Mouse (Mus musculus) cortical plate, adult 2 months (tissue): Measurements from ENCODE around the gene Cnr2.

Experiments
- CTCF ChIP-seq: fragments of 200-500 bp; IDR thresholded peaks from 2 replicates; pipeline ENCODE4 v1.5.1; 2011; ENCODE audit warnings: mild to moderate bottlenecking, control low read depth, low read length; ENCODE audit not compliant: insufficient read depth; ENCODE audit errors: extremely low read depth
- POLR2A ChIP-seq: fragments of 200-500 bp; IDR thresholded peaks from 2 replicates; pipeline ENCODE4 v1.6.1; 2011; ENCODE audit warnings: mild to moderate bottlenecking, low read length, control low read depth; ENCODE audit not compliant: insufficient read depth; ENCODE audit errors: extremely low read depth

DNA sequence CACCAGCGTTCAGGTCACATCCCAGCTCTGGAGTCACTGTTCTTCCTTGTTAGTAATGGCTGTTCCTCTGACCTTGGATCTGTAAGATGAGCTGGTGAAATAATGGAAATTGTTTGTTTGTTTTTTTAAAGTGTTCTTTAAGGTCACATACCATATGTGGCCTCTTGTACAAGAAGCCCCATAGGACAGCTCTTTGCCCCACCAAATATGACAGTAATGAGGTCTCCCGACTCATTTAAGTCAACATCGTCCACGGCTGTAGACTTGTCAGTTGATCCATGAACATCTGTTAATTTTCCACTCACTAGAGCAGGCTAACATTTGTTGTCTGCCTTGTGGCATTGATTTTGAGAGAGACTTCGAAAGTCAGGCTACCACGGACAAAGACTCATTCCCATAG, 16.2 kb upstream of the Cnr2 start:
- no peak for TF ChIP-seq POLR2A
- no peak for TF ChIP-seq CTCF
